Comparison of ENCODE assay signal across 15 mouse cellular contexts in the genomic region with DNA sequence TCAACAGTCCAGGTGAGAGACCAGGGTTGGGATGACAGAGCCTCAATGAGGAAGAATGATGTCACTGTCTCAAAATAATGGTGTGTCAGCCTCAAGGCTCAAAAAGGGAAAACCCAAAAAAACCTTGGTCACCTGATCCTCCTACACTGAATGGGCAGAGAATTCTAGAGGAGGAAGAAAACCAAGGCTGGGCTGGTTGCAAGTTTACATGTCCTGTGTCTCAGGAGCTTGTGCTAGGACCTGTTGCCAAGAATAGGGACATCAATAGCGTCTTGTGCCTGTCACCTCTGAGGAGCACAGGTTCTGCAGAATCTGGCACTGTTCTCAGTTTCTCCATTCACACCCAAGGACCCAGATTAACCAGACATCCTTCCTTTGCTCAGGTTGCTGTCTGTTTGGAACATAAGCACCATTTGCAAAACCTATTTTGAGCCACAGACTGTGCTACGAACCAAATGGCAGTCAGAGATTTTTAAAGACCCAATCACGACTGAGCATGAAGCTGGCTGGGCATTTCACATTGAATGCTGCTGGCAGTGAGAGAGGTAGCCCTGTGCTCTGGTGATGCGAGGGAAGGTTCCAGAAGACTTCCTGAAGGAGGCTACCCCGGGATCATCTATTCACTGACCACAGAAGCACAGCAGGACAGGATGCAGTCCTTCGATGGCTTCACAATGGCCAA. TPM values are rescaled to one million over a fixed set of nuclear protein-coding genes. Genes with fewer than 3 reads are reported as not detected.
DNase-seq lines count a peak whose midpoint lies in the region; ATAC-seq lines count a peak whose summit lies in the region.
"Had no signal": no experiment of that assay in that cellular context is flagged by ENCODE, and none has a peak within 500 bp of the region (broad histone marks: within the 10 kb centered on the region; RNA-seq: fewer than 3 reads in every experiment).

No protein-coding gene starts in this region.

- H3K27ac ChIP-seq in intestine, embryonic 16.5 days (ENCODE audit: low read length): no peak overlapping the region
- H3K27ac ChIP-seq: embryonic facial prominence, embryonic 13.5 days; limb, embryonic 13.5 days had no signal

- H3K4me3 ChIP-seq in intestine, embryonic 16.5 days (ENCODE audit: low read length): no peak overlapping the region
- H3K4me3 ChIP-seq: embryonic facial prominence, embryonic 13.5 days; limb, embryonic 13.5 days; neural tube, embryonic 15.5 days had no signal

- no peaks in the 10 kb centered on the region for H3K27me3 ChIP-seq in intestine, embryonic 16.5 days (replicated peaks; ENCODE audit: control insufficient read depth, insufficient read depth, low read length)
- H3K27me3 ChIP-seq: embryonic facial prominence, embryonic 13.5 days; limb, embryonic 13.5 days; neural tube, embryonic 15.5 days had no signal

- peak; percentile 59 for DNase-seq in heart, adult 11 months
- no peak for DNase-seq in heart, adult 8-10 months (ENCODE audit: low spot score)
- peak; percentile 68 for DNase-seq in right cerebral cortex, adult 18-20 months
- DNase-seq in right cerebral cortex, postnatal 14 days: no peak
- DNase-seq in left cerebral cortex, adult 8-10 months (ENCODE audit: low spot score in 2 of 2): peak; percentile 28 to 68
- DNase-seq in right cerebral cortex, postnatal 36 days (ENCODE audit: low spot score in 2 of 2): peak; percentile 39 to 78
- DNase-seq in spleen, adult 12 weeks (ENCODE audit: low spot score): no peak
- DNase-seq: cerebellum, postnatal 36 days had no signal

- no peak for ATAC-seq in intestine, embryonic 16.5 days
- ATAC-seq: intestine, postnatal 0 days had no signal

- H3K9me3 ChIP-seq in intestine, embryonic 16.5 days (ENCODE audit: control insufficient read depth, low read length): no peaks in the 10 kb centered on the region
- H3K9me3 ChIP-seq: embryonic facial prominence, embryonic 13.5 days; limb, embryonic 13.5 days; neural tube, embryonic 15.5 days had no signal

- H3K4me1 ChIP-seq in intestine, embryonic 16.5 days (ENCODE audit: control insufficient read depth, insufficient read depth, low read length): no peaks in the 10 kb centered on the region

- H3K4me2 ChIP-seq in intestine, embryonic 16.5 days (ENCODE audit: low read depth, low read length): no peak overlapping the region
- H3K4me2 ChIP-seq: embryonic facial prominence, embryonic 13.5 days; limb, embryonic 13.5 days; neural tube, embryonic 15.5 days had no signal

- 87% methylated on average over 6 of the region's 6 CpGs for WGBS in intestine, embryonic 16.5 days

- no peaks in the 10 kb centered on the region for H3K36me3 ChIP-seq in intestine, embryonic 16.5 days (ENCODE audit: control insufficient read depth, insufficient read depth, low read length)
- H3K36me3 ChIP-seq: embryonic facial prominence, embryonic 13.5 days; limb, embryonic 13.5 days; neural tube, embryonic 15.5 days had no signal

- no peak overlapping the region for H3K9ac ChIP-seq in intestine, embryonic 16.5 days (ENCODE audit: low read depth, low read length)
- H3K9ac ChIP-seq: embryonic facial prominence, embryonic 13.5 days; limb, embryonic 13.5 days; neural tube, embryonic 15.5 days had no signal

RNA-seq across cellular contexts. Expression of a gene that starts 38.9 kb away (rescaled TPM):
- total RNA-seq in heart, adult 8-10 months (2022): under 1 TPM; 0.30 to 0.80 (median 0.49) TPM
- 100 to 1,000 TPM; 205 to 240 (median 236) TPM for total RNA-seq in left cerebral cortex, adult 8-10 months (2022)
- polyA plus RNA-seq in intestine, embryonic 16.5 days (2015; fragmentation: Nextera tagmentation; extraction: Ambion mirVana): 1.9 and 2.4 TPM in 2 replicates
- total RNA-seq: granulocyte monocyte progenitor cell, adult 5-6 weeks; monocyte, adult 5-6 weeks had no signal

Comparison
In these comparisons a context has a peak if more than half of its experiments do, and no peak if none do; other contexts are left out.
1. DNase-seq: peak in heart, adult 11 months (single experiment), right cerebral cortex, adult 18-20 months (single experiment), left cerebral cortex, adult 8-10 months (2 of 2) and right cerebral cortex, postnatal 36 days (2 of 2); none in heart, adult 8-10 months (single experiment), right cerebral cortex, postnatal 14 days (single experiment) and spleen, adult 12 weeks (single experiment).
2. RNA of a gene that starts 38.9 kb away (total RNA-seq): 205 to 240 TPM in left cerebral cortex, adult 8-10 months; 0.30 to 0.80 TPM in heart, adult 8-10 months; every median in the first group is over 100 times any median in the second.